Mouse (Mus musculus): ENCODE measurements around the gene Map2k7. TPM values are rescaled to one million over a fixed set of nuclear protein-coding genes. Genes with fewer than 3 reads are reported as not detected.
A peak's percentile ranks its signal among the peaks of the same experiment; 100 is the strongest.

Gene Map2k7
- polyA plus RNA-seq, 1 experiment from 2014 or later, result 16.9 TPM

DNA sequence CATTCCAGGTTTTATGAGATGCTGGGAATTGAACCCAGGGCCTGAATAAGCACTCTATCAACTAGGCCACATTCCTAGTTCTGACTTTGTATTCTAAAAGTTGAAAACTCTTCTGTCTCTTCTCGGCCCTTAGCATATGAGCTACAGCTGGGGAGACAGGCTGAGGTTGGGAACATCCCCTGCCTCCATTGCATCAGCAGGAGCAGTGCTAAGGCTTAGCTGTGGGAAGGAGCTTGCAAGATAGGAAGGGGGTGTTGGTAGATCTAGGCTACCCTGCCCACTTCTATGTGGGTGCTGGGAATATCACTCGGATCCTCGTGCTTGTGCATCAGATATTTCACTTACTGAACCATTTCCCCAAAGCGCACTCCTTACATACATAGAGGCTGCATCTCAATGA lies 10.6 kb upstream of the Map2k7 start:
- Histone ChIP-seq H3K27me3 (ENCODE audit: control insufficient read depth, insufficient read depth, low read length) (peaks cover 38% of the 10 kb centered on the region; the same call in 1 of the 2 replicates), H3K4me2 (ENCODE audit: low read length) (no peak overlapping the region), H3K36me3 (ENCODE audit: control insufficient read depth, insufficient read depth, low read length) (no peaks in the 10 kb centered on the region), H3K4me1 (ENCODE audit: control insufficient read depth in 2 of 2, insufficient read depth in 2 of 2, low read length in 2 of 2) (peaks cover 3 to 6% of the 10 kb centered on the region in 2 experiments; a peak in 3 of 4 replicates), H3K4me3 (ENCODE audit: control insufficient read depth in 1 of 2, insufficient read depth in 1 of 2, low read depth in 1 of 2, low read length in 2 of 2) (no peak overlapping the region), H3K9me3 (ENCODE audit: control insufficient read depth, low read length) (no peaks in the 10 kb centered on the region), H3K27ac (replicated peaks in 1 of 2; ENCODE audit: control insufficient read depth in 1 of 2, insufficient read depth in 1 of 2, low read depth in 2 of 2, low read length in 2 of 2) (no peak overlapping the region), H3K9ac (ENCODE audit: low read length) (no peak overlapping the region)
- WGBS, result 79% methylated on average over 4 of the region's 4 CpGs
- no peak for ATAC-seq (ENCODE audit: insufficient number of reproducible peaks, insufficient read depth, low FRiP score, low read depth)

DNA sequence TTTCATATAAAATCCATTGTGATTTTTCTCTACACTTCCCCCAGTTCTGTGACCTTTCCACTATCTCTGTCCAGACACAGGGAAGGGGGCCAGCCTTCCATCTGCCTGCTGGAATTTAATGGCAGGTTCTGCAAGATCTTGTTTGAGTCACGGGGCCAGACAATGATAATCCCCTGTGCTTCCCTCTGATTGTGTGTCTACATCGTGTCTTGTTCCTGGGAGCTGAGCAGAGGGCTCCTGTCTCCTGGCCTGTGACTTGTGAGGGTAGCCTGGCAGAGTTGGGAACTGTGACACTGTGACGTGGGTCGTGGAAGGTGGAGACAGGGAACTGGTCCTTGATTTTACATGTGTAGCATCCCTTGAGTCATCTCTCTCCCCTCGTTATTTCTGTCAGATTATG lies 8.8 kb upstream of the Map2k7 start:
- 52% methylated on average over 5 of the region's 5 CpGs for WGBS
- no peak overlapping the region for H3K4me2 ChIP-seq (ENCODE audit: low read length)
- H3K4me1 ChIP-seq (ENCODE audit: control insufficient read depth in 2 of 2, insufficient read depth in 2 of 2, low read length in 2 of 2), result peaks cover 3 to 6% of the 10 kb centered on the region in 2 experiments; a peak in 3 of 4 replicates
- peaks cover 35% of the 10 kb centered on the region; the same call in 1 of the 2 replicates for H3K27me3 ChIP-seq (ENCODE audit: control insufficient read depth, insufficient read depth, low read length)
- no peak overlapping the region for H3K4me3 ChIP-seq (ENCODE audit: control insufficient read depth in 1 of 2, insufficient read depth in 1 of 2, low read depth in 1 of 2, low read length in 2 of 2)
- ATAC-seq (ENCODE audit: insufficient number of reproducible peaks, insufficient read depth, low FRiP score, low read depth), result no peak
- no peaks in the 10 kb centered on the region for H3K36me3 ChIP-seq (ENCODE audit: control insufficient read depth, insufficient read depth, low read length)
- no peaks in the 10 kb centered on the region for H3K9me3 ChIP-seq (ENCODE audit: control insufficient read depth, low read length)
- no peak overlapping the region for H3K9ac ChIP-seq (ENCODE audit: low read length)
- no peak overlapping the region for H3K27ac ChIP-seq (replicated peaks in 1 of 2; ENCODE audit: control insufficient read depth in 1 of 2, insufficient read depth in 1 of 2, low read depth in 2 of 2, low read length in 2 of 2)

DNA sequence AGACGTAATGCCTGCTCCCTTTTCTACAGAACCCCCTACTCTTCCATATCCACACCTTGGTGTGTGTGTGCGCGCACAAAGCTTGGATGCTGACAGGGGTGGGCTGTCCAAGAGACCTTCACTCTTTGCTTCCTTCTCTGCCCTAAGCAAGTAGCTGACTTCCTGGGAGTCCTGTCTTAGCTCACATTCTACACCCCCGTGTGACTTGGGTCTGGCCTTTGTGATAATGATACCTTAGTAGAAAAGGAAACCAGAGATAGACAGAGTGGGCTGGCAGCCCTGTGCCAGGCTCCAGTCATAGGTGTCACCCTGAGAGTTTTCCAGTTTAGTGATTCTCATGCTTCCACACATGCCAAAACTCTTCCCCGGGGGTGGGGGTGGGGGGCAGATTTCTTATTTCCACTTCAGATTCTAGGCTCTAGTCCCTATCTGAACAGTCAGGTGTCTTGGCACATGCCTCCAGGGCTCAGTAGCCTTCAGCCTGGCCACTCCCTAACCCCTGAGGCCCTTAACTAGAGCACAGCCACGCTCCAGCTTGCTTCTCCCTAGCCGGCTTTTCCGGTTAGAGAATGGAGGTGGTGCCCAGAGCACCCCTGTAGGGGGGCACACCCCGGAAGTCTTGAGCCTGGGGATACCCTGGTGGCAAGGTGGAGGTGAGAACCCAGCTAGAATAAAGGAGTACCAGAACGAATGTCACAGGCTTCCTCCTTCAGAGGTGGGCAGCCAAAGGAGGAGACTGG lies 7.8 kb upstream of the Map2k7 start:
- Histone ChIP-seq H3K27me3 (ENCODE audit: control insufficient read depth, insufficient read depth, low read length) (peaks cover 31% of the 10 kb centered on the region; the same call in 1 of the 2 replicates), H3K36me3 (ENCODE audit: control insufficient read depth, insufficient read depth, low read length) (no peaks in the 10 kb centered on the region), H3K4me3 (ENCODE audit: control insufficient read depth in 1 of 2, insufficient read depth in 1 of 2, low read depth in 1 of 2, low read length in 2 of 2) (no peak overlapping the region), H3K9ac (ENCODE audit: low read length) (no peak overlapping the region), H3K9me3 (ENCODE audit: control insufficient read depth, low read length) (no peaks in the 10 kb centered on the region), H3K4me1 (ENCODE audit: control insufficient read depth in 2 of 2, insufficient read depth in 2 of 2, low read length in 2 of 2) (peaks cover 3 to 6% of the 10 kb centered on the region in 2 experiments; a peak in 3 of 4 replicates), H3K4me2 (ENCODE audit: low read length) (no peak overlapping the region), H3K27ac (replicated peaks in 1 of 2; ENCODE audit: control insufficient read depth in 1 of 2, insufficient read depth in 1 of 2, low read depth in 2 of 2, low read length in 2 of 2) (no peak overlapping the region)
- 49% methylated on average over 10 of the region's 10 CpGs for WGBS
- no peak for ATAC-seq (ENCODE audit: insufficient number of reproducible peaks, insufficient read depth, low FRiP score, low read depth)

DNA sequence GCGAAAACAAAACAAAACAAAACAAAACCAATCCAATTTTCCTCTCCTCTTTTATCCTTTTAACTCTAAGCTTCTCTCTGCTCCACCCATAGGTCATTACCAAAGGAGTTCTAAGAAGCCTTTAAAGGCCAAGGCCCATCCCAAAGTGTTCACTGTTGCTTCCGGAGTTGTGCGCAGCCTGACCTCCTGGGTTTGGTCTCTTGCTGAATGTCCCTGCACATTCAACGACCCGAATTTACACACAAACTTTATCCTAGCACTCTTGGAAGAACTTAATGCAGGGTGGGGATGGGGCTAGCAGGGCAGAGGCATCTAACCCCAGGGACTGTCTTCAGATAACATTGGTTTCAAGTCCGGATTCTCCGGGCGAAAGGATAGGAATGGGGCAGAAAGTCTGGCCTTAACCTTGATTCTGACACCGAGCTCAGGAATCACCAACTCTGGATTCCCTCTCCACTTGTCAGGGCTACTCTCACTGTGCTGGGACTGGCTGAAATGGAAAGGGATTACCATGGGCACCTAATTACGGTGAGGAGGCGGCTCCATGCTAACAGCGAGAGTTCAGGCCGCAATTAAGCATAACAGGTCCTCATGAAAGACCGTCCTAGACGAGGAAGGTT lies 616 bp upstream of the Map2k7 start:
- Histone ChIP-seq H3K9ac (ENCODE audit: low read length) (peak overlapping the region; percentile 80), H3K4me2 (ENCODE audit: low read length) (peak overlapping the region; percentile 76), H3K27ac (replicated peaks in 1 of 2; ENCODE audit: control insufficient read depth in 1 of 2, insufficient read depth in 1 of 2, low read depth in 2 of 2, low read length in 2 of 2) (peak overlapping the region; percentile 93 to 97), H3K36me3 (ENCODE audit: control insufficient read depth, insufficient read depth, low read length) (peaks cover 29% of the 10 kb centered on the region), H3K4me3 (ENCODE audit: control insufficient read depth in 1 of 2, insufficient read depth in 1 of 2, low read depth in 1 of 2, low read length in 2 of 2) (peak overlapping the region; percentile 67 to 72), H3K9me3 (ENCODE audit: control insufficient read depth, low read length) (no peaks in the 10 kb centered on the region), H3K4me1 (ENCODE audit: control insufficient read depth in 2 of 2, insufficient read depth in 2 of 2, low read length in 2 of 2) (peaks cover 14 to 17% of the 10 kb centered on the region in 2 experiments), H3K27me3 (ENCODE audit: control insufficient read depth, insufficient read depth, low read length) (no peaks in the 10 kb centered on the region)
- 17% methylated on average over 15 of the region's 15 CpGs for WGBS
- 0 out of 2 replicates have a peak, but pooled peaks have one; percentile 0 for ATAC-seq (ENCODE audit: insufficient number of reproducible peaks, insufficient read depth, low FRiP score, low read depth)

DNA sequence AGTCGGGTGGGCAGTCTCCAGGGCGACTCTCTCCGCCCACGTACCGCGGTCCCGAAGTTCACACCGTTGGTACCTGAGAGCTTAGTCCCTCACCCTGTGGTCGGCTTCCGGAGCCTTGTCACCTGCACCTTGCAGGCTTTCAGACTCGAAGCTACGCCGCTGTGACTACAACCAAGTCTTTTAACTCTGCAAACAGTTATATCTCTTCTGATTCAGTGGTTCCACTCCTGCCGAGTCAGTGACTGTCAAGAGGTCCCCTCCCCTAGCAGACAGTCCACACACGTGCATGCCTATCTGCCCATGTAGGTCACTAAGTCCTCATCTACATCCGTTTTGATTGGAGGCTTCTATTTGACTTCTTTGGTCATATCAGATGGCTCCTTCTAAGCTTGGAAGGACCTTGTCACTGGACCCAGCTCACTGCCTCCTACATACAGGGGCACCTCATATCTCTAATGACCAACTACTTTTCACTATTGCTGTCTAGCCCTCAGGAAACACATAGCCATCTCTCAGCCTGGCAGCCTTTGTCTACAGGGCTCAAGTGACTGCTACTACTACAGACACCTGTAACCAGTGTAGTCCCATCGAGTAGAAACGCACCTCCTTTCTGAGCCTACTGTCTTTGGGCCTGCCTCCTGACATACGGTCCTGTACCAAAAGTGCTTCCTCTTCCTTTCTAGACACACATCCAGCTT lies 802 bp downstream of the Map2k7 start:
- Histone ChIP-seq H3K4me1 (ENCODE audit: control insufficient read depth in 2 of 2, insufficient read depth in 2 of 2, low read length in 2 of 2) (peaks cover 14 to 17% of the 10 kb centered on the region in 2 experiments), H3K9ac (ENCODE audit: low read length) (peak overlapping the region; percentile 78), H3K4me3 (ENCODE audit: control insufficient read depth in 1 of 2, insufficient read depth in 1 of 2, low read depth in 1 of 2, low read length in 2 of 2) (peak overlapping the region; percentile 69 to 72), H3K27me3 (ENCODE audit: control insufficient read depth, insufficient read depth, low read length) (no peaks in the 10 kb centered on the region), H3K36me3 (ENCODE audit: control insufficient read depth, insufficient read depth, low read length) (peaks cover 43% of the 10 kb centered on the region), H3K4me2 (ENCODE audit: low read length) (peak overlapping the region; percentile 79), H3K27ac (replicated peaks in 1 of 2; ENCODE audit: control insufficient read depth in 1 of 2, insufficient read depth in 1 of 2, low read depth in 2 of 2, low read length in 2 of 2) (peak overlapping the region; percentile 9 to 93), H3K9me3 (ENCODE audit: control insufficient read depth, low read length) (no peaks in the 10 kb centered on the region)
- no peak for ATAC-seq (ENCODE audit: insufficient number of reproducible peaks, insufficient read depth, low FRiP score, low read depth)
- WGBS, result 10% methylated on average over 19 of the region's 19 CpGs

DNA sequence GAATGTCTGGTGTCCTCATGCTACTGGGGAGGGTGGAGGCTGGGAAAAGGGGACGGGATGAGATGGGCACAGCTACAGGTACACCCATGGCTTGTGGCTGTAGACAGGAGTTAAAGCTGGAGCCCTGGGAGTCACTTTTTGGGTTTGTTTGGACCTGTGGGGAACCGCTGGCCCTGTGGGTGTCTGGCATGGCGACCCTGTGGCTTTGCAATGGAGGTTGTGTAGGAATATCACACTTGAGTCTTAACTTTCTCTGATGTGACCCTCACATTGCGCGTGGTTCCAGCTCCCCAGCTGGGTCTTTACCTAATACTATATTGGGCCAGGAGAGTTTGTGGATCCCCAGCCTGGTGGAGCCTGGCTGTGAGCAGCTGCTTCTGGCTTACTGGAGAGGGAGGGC lies 6.5 kb downstream of the Map2k7 start:
- Histone ChIP-seq H3K4me3 (ENCODE audit: control insufficient read depth in 1 of 2, insufficient read depth in 1 of 2, low read depth in 1 of 2, low read length in 2 of 2) (no peak overlapping the region), H3K9ac (ENCODE audit: low read length) (no peak overlapping the region), H3K9me3 (ENCODE audit: control insufficient read depth, low read length) (no peaks in the 10 kb centered on the region), H3K4me2 (ENCODE audit: low read length) (no peak overlapping the region), H3K27me3 (ENCODE audit: control insufficient read depth, insufficient read depth, low read length) (no peaks in the 10 kb centered on the region), H3K4me1 (ENCODE audit: control insufficient read depth in 2 of 2, insufficient read depth in 2 of 2, low read length in 2 of 2) (peaks cover 11 to 14% of the 10 kb centered on the region in 2 experiments), H3K27ac (replicated peaks in 1 of 2; ENCODE audit: control insufficient read depth in 1 of 2, insufficient read depth in 1 of 2, low read depth in 2 of 2, low read length in 2 of 2) (no peak overlapping the region), H3K36me3 (ENCODE audit: control insufficient read depth, insufficient read depth, low read length) (peaks cover 83% of the 10 kb centered on the region)
- 90% methylated on average over 5 of the region's 5 CpGs for WGBS
- ATAC-seq (ENCODE audit: insufficient number of reproducible peaks, insufficient read depth, low FRiP score, low read depth), result no peak

DNA sequence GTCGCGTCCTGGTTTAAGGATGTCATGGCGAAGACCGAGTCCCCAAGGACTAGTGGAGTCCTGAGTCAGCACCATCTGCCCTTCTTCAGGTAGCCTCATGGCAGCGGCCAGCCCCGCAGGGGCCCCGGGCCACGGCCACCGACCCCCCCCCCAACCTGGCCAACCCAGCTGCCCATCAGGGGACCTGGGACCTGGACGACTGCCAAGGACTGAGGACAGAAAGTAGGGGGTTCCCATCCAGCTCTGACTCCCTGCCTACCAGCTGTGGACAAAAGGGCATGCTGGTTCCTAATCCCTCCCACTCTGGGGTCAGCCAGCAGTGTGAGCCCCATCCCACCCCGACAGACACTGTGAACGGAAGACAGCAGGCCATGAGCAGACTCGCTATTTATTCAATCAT lies 7.2 kb downstream of the Map2k7 start:
- peaks cover 77% of the 10 kb centered on the region for H3K36me3 ChIP-seq (ENCODE audit: control insufficient read depth, insufficient read depth, low read length)

More for the DNA sequence above, 7.2 kb downstream of the Map2k7 start:
- 88% methylated on average over 13 of the region's 13 CpGs for WGBS
- Histone ChIP-seq H3K9me3 (ENCODE audit: control insufficient read depth, low read length) (no peaks in the 10 kb centered on the region), H3K4me1 (ENCODE audit: control insufficient read depth in 2 of 2, insufficient read depth in 2 of 2, low read length in 2 of 2) (peaks cover 8 to 10% of the 10 kb centered on the region in 2 experiments; a peak in 3 of 4 replicates), H3K27ac (replicated peaks in 1 of 2; ENCODE audit: control insufficient read depth in 1 of 2, insufficient read depth in 1 of 2, low read depth in 2 of 2, low read length in 2 of 2) (no peak overlapping the region), H3K4me3 (ENCODE audit: control insufficient read depth in 1 of 2, insufficient read depth in 1 of 2, low read depth in 1 of 2, low read length in 2 of 2) (no peak overlapping the region), H3K27me3 (ENCODE audit: control insufficient read depth, insufficient read depth, low read length) (no peaks in the 10 kb centered on the region), H3K4me2 (ENCODE audit: low read length) (no peak overlapping the region), H3K9ac (ENCODE audit: low read length) (no peak overlapping the region)
- ATAC-seq (ENCODE audit: insufficient number of reproducible peaks, insufficient read depth, low FRiP score, low read depth), result no peak

Measured in heart, embryonic 14.5 days (tissue).